Mouse (Mus musculus) lung, postnatal 36 days (tissue): ENCODE results near the gene Ajap1.

Source experiments
- DNase-seq: peaks from one replicate; pipeline ENCODE4 v3.0.0; 2022; ENCODE audit warnings: mixed read lengths

Gene Ajap1

DNA sequence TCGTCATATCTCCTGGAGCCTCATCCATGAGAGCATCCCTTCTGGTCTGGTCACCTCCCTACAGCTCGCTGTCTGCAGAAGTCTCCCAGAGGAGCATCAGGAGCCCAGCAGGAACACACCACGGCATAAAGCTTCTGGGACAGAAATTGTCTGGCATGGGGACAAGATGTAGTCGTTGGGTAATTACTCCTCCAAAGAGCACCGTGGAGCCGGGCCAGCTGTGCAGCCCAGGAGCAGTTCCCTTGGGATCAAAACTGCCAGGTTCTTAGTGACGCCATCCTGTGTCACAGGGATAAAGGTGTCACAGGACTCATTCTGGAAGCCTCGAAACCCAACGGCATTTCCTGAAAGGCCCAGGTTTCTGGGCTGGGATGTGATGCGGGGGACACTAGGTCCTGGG, 40.1 kb downstream of the Ajap1 start:
- no peak for DNase-seq

- no peak for DNase-seq
Observed at GRCm38 (mm10) chr4:153439868-153440267, 42.7 kb downstream of the Ajap1 start.

- no peak for DNase-seq
Observed at GRCm38 (mm10) chr4:153439031-153439430, 43.6 kb downstream of the Ajap1 start.

- DNase-seq = no peak
Observed at GRCm38 (mm10) chr4:153437196-153437595, 45.4 kb downstream of the Ajap1 start.

- no peak for DNase-seq
Observed at GRCm38 (mm10) chr4:153435917-153436316, 46.7 kb downstream of the Ajap1 start.

GRCm38 (mm10) chr4:153429971-153430370, 52.6 kb downstream of the Ajap1 start:
- no peak for DNase-seq

- no peak for DNase-seq
Observed at GRCm38 (mm10) chr4:153425961-153426656, 56.5 kb downstream of the Ajap1 start.

DNA sequence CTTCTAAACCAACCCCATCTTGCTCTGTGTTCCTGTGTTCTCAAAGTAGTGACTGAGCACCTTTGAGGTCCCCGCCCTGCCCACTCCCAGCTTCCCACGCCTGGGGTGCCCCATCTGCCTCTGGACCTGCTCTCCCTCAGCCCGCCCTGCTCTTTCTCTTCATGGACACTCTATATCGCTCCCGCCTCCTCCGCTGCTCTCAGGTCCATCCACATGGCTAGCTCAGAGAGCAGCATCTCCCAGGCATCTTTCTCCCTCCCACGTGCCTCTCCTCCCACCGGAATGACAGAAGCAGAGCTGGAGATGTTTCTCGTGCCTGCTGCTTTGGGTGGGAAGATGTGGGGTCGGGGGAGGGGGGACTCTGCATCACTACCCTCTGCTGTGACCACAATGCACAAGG, 58.3 kb downstream of the Ajap1 start:
- no peak for DNase-seq

DNA sequence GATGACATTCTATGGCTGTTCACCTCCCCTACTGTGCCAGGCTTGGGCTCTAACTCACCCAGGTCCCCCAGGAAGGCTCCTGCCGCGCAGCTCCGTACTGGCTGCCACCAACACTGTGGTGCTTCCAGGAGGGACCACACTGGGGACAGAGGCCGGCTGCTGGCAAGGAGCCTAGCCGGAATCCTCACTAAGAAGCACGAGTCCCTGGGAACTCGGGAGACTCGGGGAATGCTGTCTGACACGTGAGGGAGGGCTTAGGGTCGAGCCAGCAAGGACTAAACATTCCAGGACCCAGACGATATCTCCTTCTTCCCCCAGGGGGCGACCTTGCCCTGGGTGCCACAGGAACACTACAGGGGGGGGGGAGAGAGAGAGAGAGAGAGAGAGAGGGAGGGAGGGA, 64.7 kb downstream of the Ajap1 start:
- DNase-seq = peak; percentile 16

DNA sequence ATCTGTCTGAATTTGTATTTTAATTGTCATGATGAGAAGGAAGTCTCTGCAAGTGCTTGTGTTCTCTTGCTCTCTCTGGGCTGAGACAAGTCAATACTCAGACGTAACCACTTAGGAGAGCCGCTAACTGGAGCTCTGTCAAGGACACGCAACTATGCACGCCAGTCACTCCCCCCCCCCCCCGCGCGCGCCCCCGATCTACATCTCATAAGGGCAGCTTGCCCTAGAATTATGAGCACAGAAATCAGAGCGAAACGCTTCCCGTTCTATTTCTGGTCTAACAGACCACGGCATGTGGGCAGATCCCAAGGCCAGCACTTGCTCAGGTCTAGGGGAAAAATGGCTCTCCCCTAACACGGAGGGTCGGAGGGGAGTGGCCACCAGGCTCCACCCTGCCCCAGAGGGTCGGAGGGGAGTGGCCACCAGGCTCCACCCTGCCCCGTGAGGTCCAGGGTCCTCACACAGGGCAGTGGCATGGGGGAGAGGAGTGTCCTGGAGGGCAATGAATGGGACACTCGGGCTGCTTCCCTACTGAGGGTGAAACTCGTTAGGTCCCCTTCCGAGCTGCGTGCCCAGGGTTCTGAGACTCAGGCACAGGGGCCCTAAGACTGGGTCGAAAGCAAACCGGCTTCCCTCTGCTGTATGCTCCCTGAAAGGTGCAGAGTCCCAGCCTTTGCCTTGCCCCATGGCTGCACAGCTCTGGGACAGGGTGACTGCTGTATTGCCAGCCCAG, 65.3 kb downstream of the Ajap1 start:
- no peak for DNase-seq

- no peak for DNase-seq
Observed at GRCm38 (mm10) chr4:153416111-153416510, 66.5 kb downstream of the Ajap1 start.

DNA sequence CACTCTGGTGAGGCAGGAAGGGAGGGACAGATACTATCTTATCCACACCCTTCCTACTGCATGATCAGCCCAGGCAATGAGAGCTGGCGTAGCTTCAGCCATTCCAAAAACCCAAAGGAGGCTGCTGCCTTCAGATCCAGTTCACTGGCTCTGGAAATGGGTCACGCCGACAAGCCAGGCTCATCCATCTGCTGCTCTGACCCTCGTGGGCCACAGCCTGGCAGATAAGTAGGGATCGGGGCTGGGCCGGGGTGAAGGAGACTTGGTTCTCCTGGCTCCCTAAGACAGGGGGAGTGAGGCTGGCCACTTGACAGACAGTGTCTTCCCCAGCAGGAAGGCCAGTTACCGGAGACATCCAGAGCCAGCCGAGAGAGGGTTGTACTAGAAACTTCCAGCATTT, 84.2 kb downstream of the Ajap1 start:
- no peak for DNase-seq

DNA sequence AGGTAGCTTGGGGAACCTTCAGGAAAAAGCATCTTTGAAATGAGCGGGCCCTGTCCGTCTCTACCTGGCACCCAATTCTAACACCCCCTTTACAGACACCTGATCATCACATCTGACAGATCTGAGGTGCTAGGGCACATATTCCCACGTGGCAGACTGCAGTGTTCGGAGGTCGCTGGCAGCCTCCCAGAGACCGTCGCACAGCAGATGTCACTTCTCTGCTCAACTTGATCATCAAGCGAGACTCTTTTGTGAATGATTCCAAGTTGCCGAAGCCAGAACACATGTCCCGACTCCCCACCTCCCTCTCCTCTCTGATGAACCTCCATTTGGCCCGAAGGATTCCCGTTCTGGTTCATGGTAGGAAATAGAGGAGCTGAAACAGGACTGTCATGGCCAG, 95.1 kb downstream of the Ajap1 start:
- DNase-seq = no peak

- DNase-seq = no peak
Observed at GRCm38 (mm10) chr4:153381433-153381832, 101.2 kb downstream of the Ajap1 start.

- DNase-seq = no peak
Observed at GRCm38 (mm10) chr4:153380885-153381284, 101.7 kb downstream of the Ajap1 start.

GRCm38 (mm10) chr4:153377981-153378380, 104.6 kb downstream of the Ajap1 start:
- no peak for DNase-seq

GRCm38 (mm10) chr4:153374233-153374632, 108.4 kb downstream of the Ajap1 start:
- no peak for DNase-seq

GRCm38 (mm10) chr4:153373125-153373524, 109.5 kb downstream of the Ajap1 start:
- no peak for DNase-seq

DNA sequence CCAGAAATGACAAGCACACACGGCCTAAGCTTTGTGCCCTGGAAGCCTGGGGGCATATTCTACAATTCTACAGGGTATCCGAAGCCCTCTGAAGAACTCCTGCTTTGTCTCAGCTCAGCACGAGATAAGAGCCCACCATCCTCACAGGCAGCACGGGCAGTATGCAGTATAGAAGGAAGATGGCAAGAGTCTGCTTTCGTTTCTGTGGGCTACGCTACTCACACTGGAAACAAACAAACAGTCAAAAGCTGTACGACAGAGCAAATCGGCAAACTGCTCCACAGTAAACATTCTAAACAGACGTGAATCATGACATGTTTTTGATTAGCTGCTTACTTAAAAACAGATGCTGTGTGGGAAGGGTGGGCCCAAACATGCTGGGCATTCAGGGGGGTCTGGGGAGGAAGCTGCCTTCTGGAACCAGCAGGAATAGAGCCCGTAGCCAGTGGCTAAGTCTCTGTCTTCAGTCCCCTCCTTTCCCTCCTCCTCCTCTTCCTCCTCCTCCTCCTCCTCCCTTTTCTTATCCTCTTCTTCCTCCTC, 113.9 kb downstream of the Ajap1 start:
- no peak for DNase-seq

DNA sequence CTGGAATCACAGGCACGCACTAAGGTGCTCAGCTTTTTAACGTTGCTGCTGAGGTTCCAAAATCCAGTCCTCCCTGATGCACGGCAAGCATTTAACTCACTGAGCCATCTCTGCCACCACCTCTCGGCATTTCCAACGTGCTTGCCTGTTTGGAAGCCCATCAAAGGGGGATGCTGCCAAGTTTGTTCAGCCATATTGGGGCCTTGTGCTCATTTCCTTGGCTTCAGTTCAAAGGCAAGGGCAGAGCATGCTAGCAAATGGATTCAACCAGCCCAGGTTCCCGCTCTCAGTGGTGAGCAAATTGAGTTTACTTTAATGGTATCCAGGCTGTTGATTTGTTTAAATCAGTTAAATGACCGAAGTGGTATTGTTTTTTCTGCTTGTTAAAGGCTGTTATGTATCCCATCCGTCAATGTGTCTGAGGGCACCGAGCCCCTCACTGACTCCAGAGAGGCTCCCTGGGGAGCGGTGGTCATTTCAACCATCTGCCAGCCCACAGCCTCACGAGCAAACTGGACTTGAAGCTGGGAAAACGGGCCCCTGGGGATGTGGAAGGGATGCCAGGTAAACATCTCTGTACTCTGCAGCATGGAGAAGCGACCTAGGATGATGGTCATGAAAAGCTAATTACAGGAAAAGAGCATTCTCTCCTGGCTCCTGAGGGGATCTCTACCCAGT, 121.6 kb downstream of the Ajap1 start:
- no peak for DNase-seq

DNA sequence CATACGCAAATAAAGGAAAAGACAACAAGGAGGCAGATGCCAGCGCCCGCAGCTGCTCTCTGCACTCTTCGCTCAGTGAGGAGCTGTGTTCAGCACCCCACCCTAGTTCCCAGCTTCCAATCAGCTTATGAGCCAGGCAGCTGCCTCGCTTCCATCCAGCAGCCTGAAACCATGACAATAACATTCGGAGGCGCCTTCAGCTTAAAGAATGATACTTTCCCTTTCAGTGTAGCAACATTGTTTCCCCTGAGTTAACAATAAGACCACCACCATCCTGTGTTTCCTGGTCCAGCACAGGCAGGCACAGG, 124.4 kb downstream of the Ajap1 start:
- DNase-seq = no peak

DNA sequence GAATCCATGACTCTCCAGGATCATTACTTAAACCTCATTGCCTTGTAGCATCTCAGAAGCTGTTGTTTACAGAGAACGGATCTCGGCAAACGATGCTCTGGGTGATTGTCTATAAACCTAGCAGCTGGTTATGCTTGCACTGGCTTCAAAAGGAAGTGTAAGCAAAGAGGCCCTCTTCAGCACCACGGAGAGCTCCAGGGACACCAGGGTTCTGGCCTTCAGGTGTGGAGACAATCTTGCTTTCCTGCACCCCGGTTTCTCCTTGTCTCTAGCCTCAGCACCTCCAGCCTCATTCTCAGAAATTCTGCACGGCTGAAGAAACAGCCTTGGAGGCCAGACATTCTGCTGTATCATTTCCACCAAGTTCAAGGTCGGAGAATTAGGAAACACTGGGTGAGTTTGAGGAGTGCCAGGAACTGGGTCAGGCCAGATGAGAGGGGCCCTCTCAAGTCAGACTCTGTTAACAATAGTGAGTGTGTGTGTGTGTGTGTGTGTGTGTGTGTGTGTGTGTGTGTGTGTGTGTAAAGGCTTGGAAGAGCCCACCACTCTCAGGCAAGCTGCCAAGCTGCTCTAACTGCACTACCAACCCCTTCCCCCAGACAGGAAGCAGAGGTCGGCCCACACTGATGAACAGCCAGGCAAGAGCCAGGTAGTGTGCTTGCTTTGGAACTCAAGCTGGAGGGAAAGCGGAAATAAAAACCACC, 124.9 kb downstream of the Ajap1 start:
- DNase-seq = peak; percentile 10

- DNase-seq = no peak
Observed at GRCm38 (mm10) chr4:153356236-153356635, 126.4 kb downstream of the Ajap1 start.
